Mouse (Mus musculus): ENCODE measurements around the gene Ppp1r15a. TPM values are rescaled to one million over a fixed set of nuclear protein-coding genes. Genes with fewer than 3 reads are reported as not detected.
A peak's percentile ranks its signal among the peaks of the same experiment; 100 is the strongest.

Ppp1r15a gene
- total and polyA plus RNA-seq, 3 experiments = 11.7 to 37.1 (median 13.9) TPM

DNA sequence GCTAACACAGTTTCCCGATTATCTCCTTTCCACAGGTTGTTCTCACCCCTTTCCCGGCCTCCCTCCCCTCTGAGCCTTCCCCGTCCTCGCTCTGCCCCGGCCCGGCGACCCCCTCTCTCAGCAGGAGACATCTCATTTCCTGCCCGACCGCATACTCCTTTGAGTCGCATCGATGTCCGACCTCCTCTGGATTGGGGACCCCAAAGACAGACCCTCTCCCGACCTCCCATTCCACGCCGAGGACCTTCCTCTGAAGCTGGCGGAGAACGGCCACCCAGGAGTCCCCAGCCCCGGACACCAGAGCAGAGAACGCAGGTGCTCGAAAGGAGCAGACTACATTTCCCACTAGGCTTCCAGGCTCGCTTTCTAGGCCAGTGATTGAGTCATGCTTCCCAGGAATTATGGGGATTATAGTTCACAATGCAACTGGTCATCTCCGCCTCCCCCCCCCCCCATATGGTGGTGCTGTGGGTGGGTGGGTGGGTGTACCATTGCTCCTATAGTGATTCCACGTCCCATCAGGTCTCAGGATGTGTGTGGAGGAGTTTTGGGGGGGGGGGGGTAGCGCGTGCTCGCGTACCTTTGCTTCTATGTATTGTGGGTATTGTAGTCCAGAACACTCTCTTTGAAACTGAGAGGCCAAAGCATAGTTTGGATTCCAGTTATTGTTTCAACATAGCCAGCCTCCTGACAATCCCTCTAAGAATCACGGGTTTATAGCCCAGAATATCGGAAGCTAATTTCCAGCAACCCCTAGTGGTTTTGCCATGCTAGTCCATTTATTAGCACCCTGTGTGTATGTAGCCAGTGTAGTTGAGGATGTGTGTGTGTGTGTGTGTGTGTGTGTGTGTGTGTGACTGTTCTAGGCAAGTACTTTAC is 12.3 kb upstream of the Ppp1r15a start:
- H3K27ac ChIP-seq (ENCODE audit: insufficient read depth, low read depth) = no peak overlapping the region
- H3K9ac ChIP-seq (ENCODE audit: insufficient read depth, low read depth) = no peak overlapping the region
- no peaks in the 10 kb centered on the region for H3K4me1 ChIP-seq (ENCODE audit: control insufficient read depth in 1 of 2, insufficient read depth in 2 of 2)
- H3K36me3 ChIP-seq (replicated peaks in 1 of 2; ENCODE audit: control insufficient read depth in 1 of 2, insufficient read depth in 1 of 2, low read length in 1 of 2) = no peaks in the 10 kb centered on the region
- no peaks in the 10 kb centered on the region for H3K9me3 ChIP-seq (replicated peaks; ENCODE audit: low read length)
- in situ Hi-C loops (cut with MboI; ENCODE audit: low pct_ligation_motif_present, low pct_unique_long_range_greater_than_20kb, low sequenced_read_pairs) (no loop called here), dilution Hi-C loops (cut with MboI; ENCODE audit: extremely low pct_ligation_motif_present, extremely low pct_unique_long_range_greater_than_20kb, low sequenced_read_pairs) (no loop called here)
- no peak for DNase-seq (ENCODE audit: extremely low read depth)
- H3K27me3 ChIP-seq (replicated peaks) = peaks cover 7% of the 10 kb centered on the region
- TF ChIP-seq UBTF (IDR thresholded peaks at IDR 0.05; ENCODE audit: low read depth, low read length) (no peak), E2F4 (IDR thresholded peaks at IDR 0.05; ENCODE audit: insufficient replicate concordance, low read depth, low read length) (no peak), KAT2A (IDR thresholded peaks at IDR 0.05; ENCODE audit: insufficient replicate concordance, low read length) (no peak), HCFC1 (IDR thresholded peaks at IDR 0.05; ENCODE audit: low read depth, low read length) (peak; percentile 39; the same call in 1 of the 2 replicates), MEF2A (IDR thresholded peaks at IDR 0.05; ENCODE audit: borderline replicate concordance, low read depth, low read length) (no peak), RCOR1 (conservative IDR thresholded peaks at IDR 0.05; ENCODE audit: low read depth, low read length) (no peak), JUN (IDR thresholded peaks at IDR 0.05; ENCODE audit: insufficient read depth, low read depth, low read length) (no peak), MAZ (IDR thresholded peaks at IDR 0.05; ENCODE audit: low read depth, low read length) (no peak)
- no peak overlapping the region for H3K4me3 ChIP-seq (replicated peaks in 1 of 3; ENCODE audit: low read depth in 2 of 3, low read length in 2 of 3, poor library complexity in 1 of 3)
- H3K4me2 ChIP-seq (ENCODE audit: insufficient read depth, low read depth, poor library complexity, severe bottlenecking) = no peak overlapping the region
- no peaks in the 10 kb centered on the region for H3K79me2 ChIP-seq (replicated peaks; ENCODE audit: control insufficient read depth, extremely low read depth, insufficient read depth, poor library complexity, severe bottlenecking)

DNA sequence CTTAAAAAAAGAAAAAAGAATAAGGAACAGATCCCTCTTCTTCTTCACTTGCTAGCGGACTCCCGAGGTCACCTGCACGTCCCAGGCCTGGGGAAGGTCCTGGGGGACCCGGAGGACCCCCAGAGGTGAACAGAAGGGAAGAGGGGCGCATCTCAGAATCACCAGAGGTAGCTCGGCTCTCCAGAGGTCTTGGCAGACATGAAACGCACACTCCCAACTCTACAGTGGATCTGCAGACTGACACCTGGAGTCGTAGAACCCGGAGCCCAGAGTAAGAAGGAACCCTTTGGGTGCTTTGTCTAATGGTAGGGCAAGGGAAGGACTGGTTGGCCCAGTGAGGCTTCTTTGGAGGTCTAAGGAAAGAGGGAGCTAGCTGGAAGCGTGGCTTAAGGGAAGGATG is 11.5 kb upstream of the Ppp1r15a start:
- Histone ChIP-seq H3K27ac (ENCODE audit: insufficient read depth, low read depth) (no peak overlapping the region), H3K36me3 (replicated peaks in 1 of 2; ENCODE audit: control insufficient read depth in 1 of 2, insufficient read depth in 1 of 2, low read length in 1 of 2) (no peaks in the 10 kb centered on the region), H3K4me3 (replicated peaks in 1 of 3; ENCODE audit: low read depth in 2 of 3, low read length in 2 of 3, poor library complexity in 1 of 3) (no peak overlapping the region), H3K9ac (ENCODE audit: insufficient read depth, low read depth) (no peak overlapping the region), H3K27me3 (replicated peaks) (peaks cover 9% of the 10 kb centered on the region), H3K9me3 (replicated peaks; ENCODE audit: low read length) (no peaks in the 10 kb centered on the region), H3K4me2 (ENCODE audit: insufficient read depth, low read depth, poor library complexity, severe bottlenecking) (no peak overlapping the region), H3K79me2 (replicated peaks; ENCODE audit: control insufficient read depth, extremely low read depth, insufficient read depth, poor library complexity, severe bottlenecking) (no peaks in the 10 kb centered on the region), H3K4me1 (ENCODE audit: control insufficient read depth in 1 of 2, insufficient read depth in 2 of 2) (no peaks in the 10 kb centered on the region)
- in situ Hi-C loops (cut with MboI; ENCODE audit: low pct_ligation_motif_present, low pct_unique_long_range_greater_than_20kb, low sequenced_read_pairs) = no loop called here
- TF ChIP-seq TBP (conservative IDR thresholded peaks at IDR 0.05; ENCODE audit: low read depth, low read length) (no peak), USF1 (IDR thresholded peaks at IDR 0.05; ENCODE audit: low read depth, low read length) (no peak), MYC (IDR thresholded peaks at IDR 0.05; ENCODE audit: low read depth, low read length) (no peak), ZNF384 (IDR thresholded peaks at IDR 0.05; ENCODE audit: low read depth, low read length) (no peak), BHLHE40 (IDR thresholded peaks at IDR 0.05; ENCODE audit: low read depth, low read length) (no peak), ETS1 (conservative IDR thresholded peaks at IDR 0.05; ENCODE audit: low read depth, low read length) (no peak), JUND (conservative IDR thresholded peaks at IDR 0.05; ENCODE audit: low read depth, low read length) (no peak), ZMIZ1 (IDR thresholded peaks at IDR 0.05; ENCODE audit: low read depth, low read length) (no peak), IRF4 (IDR thresholded peaks at IDR 0.05; ENCODE audit: low read depth, low read length) (no peak), PAX5 (IDR thresholded peaks at IDR 0.05; ENCODE audit: low read length) (no peak), SMC3 (IDR thresholded peaks at IDR 0.05; ENCODE audit: low read depth, low read length) (no peak), CTCF (conservative IDR thresholded peaks at IDR 0.05 in 1 of 2, IDR thresholded peaks at IDR 0.05 in 1 of 2; ENCODE audit: low read depth in 2 of 2, low read length in 2 of 2) (no peak), RCOR1 (conservative IDR thresholded peaks at IDR 0.05; ENCODE audit: low read depth, low read length) (no peak), ZC3H11A (IDR thresholded peaks at IDR 0.05; ENCODE audit: low read depth, low read length) (no peak), RAD21 (IDR thresholded peaks at IDR 0.05; ENCODE audit: low read depth, low read length) (no peak), MAX (IDR thresholded peaks at IDR 0.05; ENCODE audit: low read length) (no peak), EP300 (IDR thresholded peaks at IDR 0.05; ENCODE audit: low read length) (no peak), JUN (IDR thresholded peaks at IDR 0.05; ENCODE audit: insufficient read depth, low read depth, low read length) (no peak)
- dilution Hi-C loops (cut with MboI; ENCODE audit: extremely low pct_ligation_motif_present, extremely low pct_unique_long_range_greater_than_20kb, low sequenced_read_pairs) = no loop called here
- no peak for DNase-seq (ENCODE audit: extremely low read depth)

All from CH12.LX (cell line).